Mouse (Mus musculus) hindbrain, embryonic 14.5 days (tissue): ENCODE measurements around the gene Prkd2. TPM values are rescaled to one million over a fixed set of nuclear protein-coding genes. Genes with fewer than 3 reads are reported as not detected.

Experiments used
- polyA plus RNA-seq: library from polyadenylated mRNA; unstranded; fragments of >200 nt; fragmentation: Nextera tagmentation; extraction: Ambion mirVana; gene quantifications from 2 replicates; pipeline ENCODE4 v1.2.1, GENCODE M21; 2014

Prkd2 gene
- polyA plus RNA-seq, 1 experiment from 2014 or later = 5.6 TPM

Other genes with a start within 250 kb of the Prkd2 start
- 39.7 and 41.6 TPM in 2 replicates for gene Arhgap35, start 227.9 kb upstream of the Prkd2 start, polyA plus RNA-seq
- gene Ceacam15, start 167.2 kb upstream of the Prkd2 start, polyA plus RNA-seq = not detected in 2 replicates
- 0.34 TPM in 1 of 2 replicates, not detected in the other for gene Ceacam9, start 121.0 kb upstream of the Prkd2 start, polyA plus RNA-seq
- 446 and 463 TPM in 2 replicates for gene Ap2s1, start 104.5 kb upstream of the Prkd2 start, polyA plus RNA-seq
- 5.9 and 6.8 TPM in 2 replicates for gene Slc1a5, start 61.6 kb upstream of the Prkd2 start, polyA plus RNA-seq
- gene Strn4, start 27.0 kb upstream of the Prkd2 start, polyA plus RNA-seq = 174 and 197 TPM in 2 replicates
- gene Fkrp, start 26.2 kb upstream of the Prkd2 start, polyA plus RNA-seq = 44.7 and 48.5 TPM in 2 replicates
- gene Dact3, start 32.4 kb downstream of the Prkd2 start, polyA plus RNA-seq = 5.8 and 6.6 TPM in 2 replicates
- gene Gng8, start 48.9 kb downstream of the Prkd2 start, polyA plus RNA-seq = 0.78 and 2.5 TPM in 2 replicates
- gene Ptgir, start 63.6 kb downstream of the Prkd2 start, polyA plus RNA-seq = 0.26 TPM in 1 of 2 replicates, not detected in the other
- gene Calm3, start 81.2 kb downstream of the Prkd2 start, polyA plus RNA-seq = 510 and 527 TPM in 2 replicates
- 96.1 and 96.4 TPM in 2 replicates for gene Pnmal2, start 101.8 kb downstream of the Prkd2 start, polyA plus RNA-seq
- gene Pnmal1, start 116.8 kb downstream of the Prkd2 start, polyA plus RNA-seq = 52.1 and 63.2 TPM in 2 replicates
- 7.6 and 7.8 TPM in 2 replicates for gene Gm42372, start 140.2 kb downstream of the Prkd2 start, polyA plus RNA-seq
- gene Ccdc8, start 149.8 kb downstream of the Prkd2 start, polyA plus RNA-seq = 4.4 and 5.4 TPM in 2 replicates
- 123 and 129 TPM in 2 replicates for gene Ppp5c, start 185.0 kb downstream of the Prkd2 start, polyA plus RNA-seq
- gene Hif3a, start 219.5 kb downstream of the Prkd2 start, polyA plus RNA-seq = 4.9 and 6.9 TPM in 2 replicates
- 3.1 and 3.6 TPM in 2 replicates for gene Psg16, start 231.1 kb downstream of the Prkd2 start, polyA plus RNA-seq